Mouse (Mus musculus) intestine, postnatal 0 days (tissue): Measurements from ENCODE around the gene Tmem254c. TPM values are rescaled to one million over a fixed set of nuclear protein-coding genes. Genes with fewer than 3 reads are reported as not detected.
"Not testable (repeated sequence)": the region's sequence is repeated elsewhere in the genome, so short reads cannot be mapped to it uniquely, and the experiment has no call there.

Experiments used
- ATAC-seq: fragments of 200-750 bp; cut with Nextera tagmentation; 2 replicates; pipeline ENCODE4 v1.8.0; 2017; ENCODE audit warnings: mild to moderate bottlenecking, moderate TSS enrichment, moderate library complexity
- H3K27ac ChIP-seq: fragments of 300-500 bp; sonication (generic); 2 replicates; pipeline ENCODE4 v1.5.1; 2014; ENCODE audit warnings: mild to moderate bottlenecking, low read depth, low read length, moderate library complexity
- H3K27me3 ChIP-seq: fragments of 300-500 bp; sonication (generic); replicated peaks from 2 replicates; pipeline ENCODE4 v1.6.1; 2014; ENCODE audit warnings: low read length, mixed read lengths; ENCODE audit not compliant: control insufficient read depth, insufficient read depth
- H3K36me3 ChIP-seq: fragments of 300-500 bp; sonication (generic); 2 replicates; pipeline ENCODE4 v1.6.1; 2014; ENCODE audit warnings: mild to moderate bottlenecking, moderate library complexity; ENCODE audit not compliant: control insufficient read depth, insufficient read depth
- H3K4me1 ChIP-seq: fragments of 300-500 bp; sonication (generic); replicated peaks from 2 replicates; pipeline ENCODE4 v1.6.1; 2014; ENCODE audit warnings: antibody characterized with exemption, low read length, mixed read lengths; ENCODE audit not compliant: control insufficient read depth, insufficient read depth
- H3K4me2 ChIP-seq: fragments of 300-500 bp; sonication (generic); replicated peaks from 2 replicates; pipeline ENCODE4 v1.6.1; 2014; ENCODE audit warnings: low read depth, mild to moderate bottlenecking, moderate library complexity
- H3K4me3 ChIP-seq: fragments of 300-500 bp; sonication (generic); 2 replicates; pipeline ENCODE4 v1.5.1; 2014; ENCODE audit warnings: low read depth, low read length
- H3K9ac ChIP-seq: fragments of 300-500 bp; sonication (generic); 2 replicates; pipeline ENCODE4 v1.6.1; 2014; ENCODE audit warnings: mild to moderate bottlenecking, low read depth, low read length
- H3K9me3 ChIP-seq: fragments of 300-500 bp; sonication (generic); 2 replicates; pipeline ENCODE4 v1.6.1; 2016; ENCODE audit warnings: mixed run types; ENCODE audit not compliant: control insufficient read depth
- WGBS: fragments of 180-500 bp; shearing (Covaris S2); extraction: QIAGEN DNeasy Blood & Tissue Kit; methylation state at CpG from one replicate; pipeline ENCODE4 v1.1.7; 2014; 5-methylcytosine and 5-hydroxymethylcytosine counted together
- polyA plus RNA-seq: library from polyadenylated mRNA; unstranded; fragments of >200 nt; fragmentation: Nextera tagmentation; extraction: Ambion mirVana; gene quantifications from 2 replicates; pipeline ENCODE4 v1.2.1, GENCODE M21; 2015

The Tmem254c gene
- polyA plus RNA-seq, 1 experiment from 2014 or later: 57.1 TPM

- not testable (repeated sequence) for H3K9me3 ChIP-seq, H3K27me3 ChIP-seq, H3K4me1 ChIP-seq, H3K4me3 ChIP-seq, H3K4me2 ChIP-seq, H3K9ac ChIP-seq, ATAC-seq, H3K36me3 ChIP-seq, H3K27ac ChIP-seq
- no CpG with 5 or more reads among the region's 8 CpGs for WGBS
Observed at GRCm38 (mm10) chr14:26047026-26047425, 20.1 kb downstream of the Tmem254c start.

GRCm38 (mm10) chr14:26045007-26045406, 22.1 kb downstream of the Tmem254c start:
- not testable (repeated sequence) for H3K36me3 ChIP-seq, H3K4me2 ChIP-seq, H3K4me3 ChIP-seq, H3K27ac ChIP-seq, H3K4me1 ChIP-seq, H3K9me3 ChIP-seq, ATAC-seq, H3K9ac ChIP-seq, H3K27me3 ChIP-seq
- no CpG with 5 or more reads among the region's 5 CpGs for WGBS

DNA sequence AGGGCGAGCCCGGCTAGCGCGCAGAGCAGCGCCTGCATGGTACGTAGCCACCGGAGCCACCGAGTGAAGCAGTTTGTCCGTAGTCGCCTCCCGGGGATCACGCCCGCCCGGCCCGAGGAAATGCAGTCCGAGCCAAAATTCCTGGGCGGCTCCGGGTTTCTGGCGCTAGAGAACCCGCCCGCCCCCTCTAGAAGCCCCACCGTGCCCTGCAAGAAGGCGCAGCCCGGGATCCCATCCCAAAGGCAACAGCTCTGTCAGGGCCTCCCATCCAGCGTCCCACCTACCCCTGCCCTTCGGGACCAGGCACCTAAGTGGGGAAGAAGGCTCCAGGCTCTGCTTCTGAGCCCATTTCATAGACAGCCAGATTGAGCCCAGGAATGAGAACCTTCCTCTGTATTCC, 24.5 kb downstream of the Tmem254c start, which contains the start of gene Gm9780:
Gene Gm9780 (minus strand): TSS at position 101 of the 400 bp plus-strand sequence.
- ATAC-seq, H3K27me3 ChIP-seq, H3K9ac ChIP-seq, H3K27ac ChIP-seq, H3K4me3 ChIP-seq, H3K9me3 ChIP-seq, H3K4me1 ChIP-seq, H3K4me2 ChIP-seq, H3K36me3 ChIP-seq: not testable (repeated sequence)
- no CpG with 5 or more reads among the region's 26 CpGs for WGBS

GRCm38 (mm10) chr14:26035439-26035838, 31.7 kb downstream of the Tmem254c start:
- no CpG with 5 or more reads among the region's 6 CpGs for WGBS
- not testable (repeated sequence) for H3K9ac ChIP-seq, H3K4me2 ChIP-seq, H3K9me3 ChIP-seq, H3K4me1 ChIP-seq, H3K36me3 ChIP-seq, ATAC-seq, H3K4me3 ChIP-seq, H3K27ac ChIP-seq, H3K27me3 ChIP-seq

- H3K27ac ChIP-seq, H3K4me3 ChIP-seq, H3K9me3 ChIP-seq, H3K4me2 ChIP-seq, H3K27me3 ChIP-seq, H3K9ac ChIP-seq, H3K4me1 ChIP-seq, H3K36me3 ChIP-seq: not testable (repeated sequence)
- 0 out of 2 replicates have a peak, but pooled peaks have one; percentile 19 for ATAC-seq
- WGBS: no CpG with 5 or more reads among the region's 3 CpGs
Observed at GRCm38 (mm10) chr14:26034364-26034763, 32.8 kb downstream of the Tmem254c start.

- not testable (repeated sequence) for H3K4me3 ChIP-seq, H3K27ac ChIP-seq, H3K9me3 ChIP-seq, H3K4me2 ChIP-seq, H3K9ac ChIP-seq, H3K36me3 ChIP-seq, ATAC-seq, H3K4me1 ChIP-seq, H3K27me3 ChIP-seq
- no CpG with 5 or more reads among the region's 12 CpGs for WGBS
Observed at GRCm38 (mm10) chr14:26025653-26026052, 41.5 kb downstream of the Tmem254c start.

- H3K4me2 ChIP-seq, H3K4me3 ChIP-seq, H3K9me3 ChIP-seq, ATAC-seq, H3K27me3 ChIP-seq, H3K27ac ChIP-seq, H3K36me3 ChIP-seq, H3K4me1 ChIP-seq, H3K9ac ChIP-seq: not testable (repeated sequence)
- no CpG with 5 or more reads among the region's 6 CpGs for WGBS
Observed at GRCm38 (mm10) chr14:26022831-26023230, 44.3 kb downstream of the Tmem254c start.

DNA sequence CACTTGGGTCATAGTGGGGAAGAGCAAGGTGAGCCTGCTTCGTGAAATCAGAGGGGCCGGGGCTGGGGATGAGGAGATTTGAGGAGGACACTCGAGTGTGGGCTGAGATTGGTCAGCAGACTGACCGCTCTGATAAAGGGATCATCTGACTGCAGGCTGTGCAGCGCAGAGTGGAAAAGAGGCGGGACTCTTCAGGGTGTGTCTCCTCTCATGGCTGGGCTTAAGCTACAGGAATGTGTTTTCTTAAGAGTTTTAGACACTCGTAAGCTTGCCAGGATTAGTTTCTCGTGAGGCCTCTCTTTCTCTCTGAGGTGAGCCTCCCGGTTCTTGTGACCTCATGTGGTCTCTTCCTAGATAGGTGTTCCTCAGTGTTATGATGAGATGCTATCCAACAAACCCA, 45.6 kb downstream of the Tmem254c start:
- not testable (repeated sequence) for H3K27ac ChIP-seq, H3K9ac ChIP-seq, H3K4me3 ChIP-seq, H3K4me1 ChIP-seq, H3K4me2 ChIP-seq, H3K27me3 ChIP-seq, H3K9me3 ChIP-seq, H3K36me3 ChIP-seq, ATAC-seq
- WGBS: no CpG with 5 or more reads among the region's 9 CpGs

DNA sequence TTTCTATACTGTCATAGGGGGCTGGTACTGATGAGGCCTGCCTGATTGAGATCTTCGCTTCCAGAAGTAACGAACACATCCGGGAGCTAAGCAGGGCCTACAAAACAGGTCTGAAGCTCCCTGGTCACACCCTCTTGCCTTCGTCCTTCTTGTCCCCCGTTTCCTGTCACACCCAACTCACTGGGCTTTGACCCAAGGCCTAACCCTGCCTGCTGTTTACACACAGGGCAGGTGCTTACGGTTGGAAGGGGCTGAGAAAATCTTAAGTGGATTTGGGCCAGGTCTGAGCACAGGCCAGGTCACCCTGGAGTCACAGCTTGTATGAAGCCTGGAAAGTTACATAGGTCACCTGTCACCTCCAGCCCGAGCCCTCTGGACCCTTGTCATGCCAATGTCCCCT, 50.7 kb downstream of the Tmem254c start:
- ATAC-seq: 0 out of 2 replicates have a peak, but pooled peaks have one; percentile 33
- no CpG with 5 or more reads among the region's 7 CpGs for WGBS
- H3K4me1 ChIP-seq, H3K36me3 ChIP-seq, H3K27me3 ChIP-seq, H3K4me3 ChIP-seq, H3K27ac ChIP-seq, H3K4me2 ChIP-seq, H3K9me3 ChIP-seq, H3K9ac ChIP-seq: not testable (repeated sequence)
